Mouse (Mus musculus): ENCODE results near the gene Pclaf.

Gene Pclaf

DNA sequence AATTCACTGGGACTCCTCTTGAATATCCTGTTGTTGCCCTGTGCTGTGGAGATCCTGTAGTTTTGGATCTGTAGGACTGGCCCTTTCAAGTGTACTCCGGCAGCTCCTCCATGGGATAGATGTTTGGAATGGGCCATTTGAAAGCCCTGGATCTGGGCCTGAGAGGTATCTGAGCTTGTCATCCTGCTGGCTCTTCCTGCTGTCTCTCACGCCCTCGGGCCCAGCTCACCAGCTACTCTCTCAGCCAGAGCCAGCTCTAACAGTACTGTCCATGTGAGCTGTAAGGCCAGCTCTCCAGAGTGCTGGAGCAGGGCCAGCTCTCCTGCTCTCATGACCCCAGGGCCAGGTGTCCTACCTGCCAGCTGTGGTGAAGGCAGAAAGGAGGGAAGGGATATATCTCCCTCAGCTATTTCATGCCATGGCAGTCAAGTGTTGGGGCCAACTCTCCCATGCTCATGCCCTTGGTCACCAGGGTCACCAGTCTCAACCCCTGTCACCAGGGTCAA, 61.1 kb downstream of the Pclaf start:
- in situ Hi-C loops (cut with MboI; ENCODE audit: low pct_unique_long_range_greater_than_20kb in 1 of 2, low sequenced_read_pairs in 2 of 2, unreplicated experiment in 1 of 2) = no loop called here
